Mouse (Mus musculus) forebrain, embryonic 11.5 days (tissue): ENCODE results near the gene Neurl1b. TPM values are rescaled to one million over a fixed set of nuclear protein-coding genes. Genes with fewer than 3 reads are reported as not detected.

Experiments used
- ATAC-seq: fragments of 200-750 bp; cut with Nextera tagmentation; replicated peaks from 2 replicates; pipeline ENCODE4 v1.8.0; 2017; ENCODE audit warnings: moderate TSS enrichment; ENCODE audit not compliant: low FRiP score
- DNase-seq: peaks from one replicate; pipeline ENCODE4 v3.0.0-alpha.2; 2017; ENCODE audit warnings: low spot score
- H3K27ac ChIP-seq: fragments of 300-500 bp; sonication (generic); 2 replicates; pipeline ENCODE4 v1.5.1; 2014; ENCODE audit warnings: low read depth, low read length
- H3K27me3 ChIP-seq: fragments of 300-500 bp; sonication (generic); 2 replicates; pipeline ENCODE4 v1.6.1; 2014; ENCODE audit warnings: mild to moderate bottlenecking, low read length, mixed read lengths; ENCODE audit not compliant: control insufficient read depth, insufficient read depth
- H3K36me3 ChIP-seq: fragments of 300-500 bp; sonication (generic); 2 replicates; pipeline ENCODE4 v1.6.1; 2014; ENCODE audit warnings: mild to moderate bottlenecking, low read length, moderate library complexity, mixed read lengths; ENCODE audit not compliant: control insufficient read depth, insufficient read depth
- H3K4me1 ChIP-seq: fragments of 300-500 bp; sonication (generic); replicated peaks from 2 replicates; pipeline ENCODE4 v1.6.1; 2014; ENCODE audit warnings: low read length, mixed read lengths; ENCODE audit not compliant: control insufficient read depth, insufficient read depth
- H3K4me2 ChIP-seq: fragments of 300-500 bp; sonication (generic); 2 replicates; pipeline ENCODE4 v1.6.1; 2014; ENCODE audit warnings: low read depth, mild to moderate bottlenecking, low read length, moderate library complexity, mixed read lengths; ENCODE audit not compliant: severe bottlenecking
- H3K4me3 ChIP-seq: fragments of 300-500 bp; sonication (generic); 2 replicates; pipeline ENCODE4 v1.5.1; 2014; ENCODE audit warnings: low read depth, low read length
- H3K9ac ChIP-seq: fragments of 300-500 bp; sonication (generic); 2 replicates; pipeline ENCODE4 v1.6.1; 2014; ENCODE audit warnings: low read length
- H3K9me3 ChIP-seq: fragments of 300-500 bp; sonication (generic); 2 replicates; pipeline ENCODE4 v1.6.1; 2016; ENCODE audit warnings: low read length, mixed read lengths; ENCODE audit not compliant: control insufficient read depth
- WGBS: fragments of 180-500 bp; shearing (Covaris S2); extraction: QIAGEN DNeasy Blood & Tissue Kit; methylation state at CpG from one replicate; pipeline ENCODE4 v1.1.7; 2014; 5-methylcytosine and 5-hydroxymethylcytosine counted together
- polyA plus RNA-seq: library from polyadenylated mRNA; unstranded; fragments of >200 nt; fragmentation: Nextera tagmentation; extraction: Ambion mirVana; gene quantifications from 2 replicates; pipeline ENCODE4 v1.2.1, GENCODE M21; 2014

Neurl1b gene
- polyA plus RNA-seq, 1 experiment from 2014 or later = 0.45 TPM

GRCm38 (mm10) chr17:26433295-26433694 lies 18.7 kb downstream of the Neurl1b start:
- ATAC-seq = no peak
- H3K4me3 ChIP-seq = no peak overlapping the region
- H3K9me3 ChIP-seq = no peaks in the 10 kb centered on the region
- no peaks in the 10 kb centered on the region for H3K4me1 ChIP-seq
- no peak overlapping the region for H3K4me2 ChIP-seq
- no peaks in the 10 kb centered on the region for H3K36me3 ChIP-seq
- H3K27ac ChIP-seq = no peak overlapping the region
- WGBS = 62% methylated on average over 11 of the region's 11 CpGs
- H3K9ac ChIP-seq = no peak overlapping the region
- no peak for DNase-seq
- H3K27me3 ChIP-seq = peaks cover 7% of the 10 kb centered on the region

- H3K4me1 ChIP-seq = no peaks in the 10 kb centered on the region
- H3K27me3 ChIP-seq = peaks cover 20% of the 10 kb centered on the region
- no peak for ATAC-seq
- H3K9me3 ChIP-seq = no peaks in the 10 kb centered on the region
- no peak overlapping the region for H3K4me3 ChIP-seq
- 88% methylated on average over 14 of the region's 14 CpGs for WGBS
- DNase-seq = no peak
- no peaks in the 10 kb centered on the region for H3K36me3 ChIP-seq
- H3K27ac ChIP-seq = no peak overlapping the region
- no peak overlapping the region for H3K4me2 ChIP-seq
- H3K9ac ChIP-seq = no peak overlapping the region
Measured at GRCm38 (mm10) chr17:26437089-26437815, 22.6 kb downstream of the Neurl1b start.

- Histone ChIP-seq H3K27me3 (peaks cover 20% of the 10 kb centered on the region), H3K4me1 (no peaks in the 10 kb centered on the region), H3K4me3 (peak overlapping the region; percentile 26), H3K4me2 (peak overlapping the region; percentile 50), H3K36me3 (no peaks in the 10 kb centered on the region), H3K27ac (no peak overlapping the region), H3K9me3 (no peaks in the 10 kb centered on the region), H3K9ac (peak overlapping the region; percentile 35; the same call in 1 of the 2 replicates)
- WGBS = 7% methylated on average over 52 of the region's 52 CpGs
- no peak for ATAC-seq
- DNase-seq = peak; percentile 55
Measured at GRCm38 (mm10) chr17:26439001-26439400, 24.4 kb downstream of the Neurl1b start.

GRCm38 (mm10) chr17:26441024-26441423 lies 26.4 kb downstream of the Neurl1b start:
- Histone ChIP-seq H3K27ac (no peak overlapping the region), H3K4me3 (no peak overlapping the region), H3K4me1 (no peaks in the 10 kb centered on the region), H3K36me3 (no peaks in the 10 kb centered on the region), H3K27me3 (peaks cover 20% of the 10 kb centered on the region), H3K9me3 (no peaks in the 10 kb centered on the region), H3K4me2 (no peak overlapping the region), H3K9ac (no peak overlapping the region)
- DNase-seq (no peak), ATAC-seq (no peak)
- 88% methylated on average over 10 of the region's 10 CpGs for WGBS

GRCm38 (mm10) chr17:26442197-26442596 lies 27.6 kb downstream of the Neurl1b start:
- no peaks in the 10 kb centered on the region for H3K4me1 ChIP-seq
- WGBS = 95% methylated on average over 6 of the region's 6 CpGs
- H3K27ac ChIP-seq = no peak overlapping the region
- no peaks in the 10 kb centered on the region for H3K36me3 ChIP-seq
- H3K4me2 ChIP-seq = no peak overlapping the region
- no peak overlapping the region for H3K4me3 ChIP-seq
- ATAC-seq = no peak
- DNase-seq = no peak
- no peaks in the 10 kb centered on the region for H3K9me3 ChIP-seq
- H3K9ac ChIP-seq = no peak overlapping the region
- peaks cover 20% of the 10 kb centered on the region for H3K27me3 ChIP-seq

GRCm38 (mm10) chr17:26443865-26444264 lies 29.2 kb downstream of the Neurl1b start:
- Histone ChIP-seq H3K9ac (no peak overlapping the region), H3K36me3 (no peaks in the 10 kb centered on the region), H3K4me3 (no peak overlapping the region), H3K4me2 (no peak overlapping the region), H3K4me1 (no peaks in the 10 kb centered on the region), H3K9me3 (no peaks in the 10 kb centered on the region), H3K27ac (no peak overlapping the region), H3K27me3 (peaks cover 9% of the 10 kb centered on the region)
- no peak for ATAC-seq
- 73% methylated on average over 4 of the region's 4 CpGs for WGBS
- no peak for DNase-seq

GRCm38 (mm10) chr17:26449472-26449871 lies 34.8 kb downstream of the Neurl1b start:
- no peak overlapping the region for H3K4me2 ChIP-seq
- no peak overlapping the region for H3K4me3 ChIP-seq
- 88% methylated on average over 3 of the region's 3 CpGs for WGBS
- H3K27ac ChIP-seq = no peak overlapping the region
- no peaks in the 10 kb centered on the region for H3K36me3 ChIP-seq
- H3K9ac ChIP-seq = no peak overlapping the region
- DNase-seq (no peak), ATAC-seq (no peak)
- no peaks in the 10 kb centered on the region for H3K9me3 ChIP-seq
- no peaks in the 10 kb centered on the region for H3K27me3 ChIP-seq
- no peaks in the 10 kb centered on the region for H3K4me1 ChIP-seq

- no peaks in the 10 kb centered on the region for H3K36me3 ChIP-seq
- H3K4me2 ChIP-seq = no peak overlapping the region
- H3K9me3 ChIP-seq = no peaks in the 10 kb centered on the region
- H3K4me1 ChIP-seq = no peaks in the 10 kb centered on the region
- peak; percentile 67 for DNase-seq
- no peak for ATAC-seq
- no peaks in the 10 kb centered on the region for H3K27me3 ChIP-seq
- no peak overlapping the region for H3K4me3 ChIP-seq
- no peak overlapping the region for H3K27ac ChIP-seq
- 33% methylated on average over 8 of the region's 8 CpGs for WGBS
- no peak overlapping the region for H3K9ac ChIP-seq
Measured at GRCm38 (mm10) chr17:26451651-26452295, 37.1 kb downstream of the Neurl1b start.
